Mouse (Mus musculus): Measurements from ENCODE around the gene Cpsf7. TPM values are rescaled to one million over a fixed set of nuclear protein-coding genes. Genes with fewer than 3 reads are reported as not detected.

Gene Cpsf7
- polyA plus RNA-seq, 1 experiment from 2014 or later, result 44.8 TPM

DNA sequence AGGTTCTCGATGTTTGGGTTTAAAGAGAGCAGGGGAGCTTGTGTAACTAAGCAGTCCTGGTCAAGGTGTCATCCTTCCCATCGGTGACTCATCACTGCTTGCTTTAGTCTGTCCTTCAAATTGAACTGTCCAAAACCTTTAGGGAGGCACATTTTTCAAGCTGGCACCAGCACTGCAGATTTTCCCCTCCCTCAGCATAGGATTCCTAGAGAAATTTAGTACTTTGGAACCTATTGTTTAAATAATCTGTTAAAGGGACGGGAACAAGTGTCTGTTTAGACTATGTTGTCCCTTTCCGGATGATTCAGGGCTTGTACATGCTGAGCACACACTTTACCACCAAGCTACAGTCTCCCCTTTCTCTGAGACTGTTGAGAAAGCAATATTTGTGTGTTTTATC lies 40.2 kb downstream of the Cpsf7 start:
- no peak overlapping the region for H3K4me2 ChIP-seq
- no peak for ATAC-seq (replicated peaks; ENCODE audit: low FRiP score)
- H3K4me3 ChIP-seq (ENCODE audit: low read depth, low read length), result no peak overlapping the region
- no peak for DNase-seq (ENCODE audit: low spot score)
- no peak overlapping the region for H3K27ac ChIP-seq (ENCODE audit: low read depth, low read length)
- H3K9ac ChIP-seq (ENCODE audit: low read depth, low read length), result no peak overlapping the region
- H3K4me1 ChIP-seq (replicated peaks; ENCODE audit: control insufficient read depth, insufficient read depth, low read length), result peaks cover 5% of the 10 kb centered on the region; the same call in 1 of the 2 replicates
- H3K27me3 ChIP-seq (replicated peaks; ENCODE audit: control insufficient read depth, insufficient read depth, low read length), result no peaks in the 10 kb centered on the region
- WGBS, result 69% methylated on average over 4 of the region's 4 CpGs
- no peaks in the 10 kb centered on the region for H3K9me3 ChIP-seq (ENCODE audit: control insufficient read depth, low read length)
- peaks cover 5% of the 10 kb centered on the region for H3K36me3 ChIP-seq (ENCODE audit: control insufficient read depth, insufficient read depth, low read length)

DNA sequence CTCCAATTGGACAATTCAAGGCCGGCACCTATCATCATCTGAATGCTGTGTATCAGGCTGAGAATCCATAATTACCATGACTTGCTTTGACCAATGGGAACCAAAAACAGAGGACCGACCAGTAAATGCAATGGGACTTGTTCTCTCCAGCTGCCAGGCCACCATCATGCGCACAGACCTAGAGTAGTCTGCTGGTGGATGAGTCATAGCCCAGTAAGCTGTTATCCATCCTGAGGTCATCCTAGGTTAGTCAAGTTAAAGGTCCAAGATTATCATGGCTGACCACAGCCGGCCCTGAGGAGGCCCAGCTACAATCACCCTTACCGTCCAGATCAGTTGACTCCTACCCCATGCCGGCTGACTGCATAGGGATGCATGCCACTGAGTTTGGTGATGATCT lies 44.6 kb downstream of the Cpsf7 start:
- no peak overlapping the region for H3K4me3 ChIP-seq (ENCODE audit: low read depth, low read length)
- no peaks in the 10 kb centered on the region for H3K9me3 ChIP-seq (ENCODE audit: control insufficient read depth, low read length)
- no peak overlapping the region for H3K4me2 ChIP-seq
- 83% methylated on average over 6 of the region's 6 CpGs for WGBS
- no peaks in the 10 kb centered on the region for H3K27me3 ChIP-seq (replicated peaks; ENCODE audit: control insufficient read depth, insufficient read depth, low read length)
- ATAC-seq (replicated peaks; ENCODE audit: low FRiP score) (no peak), DNase-seq (ENCODE audit: low spot score) (no peak)
- no peak overlapping the region for H3K9ac ChIP-seq (ENCODE audit: low read depth, low read length)
- H3K27ac ChIP-seq (ENCODE audit: low read depth, low read length), result no peak overlapping the region
- H3K36me3 ChIP-seq (ENCODE audit: control insufficient read depth, insufficient read depth, low read length), result peaks cover 23% of the 10 kb centered on the region
- 0 out of 2 replicates have a peak, but pooled peaks cover 3% of the 10 kb centered on the region for H3K4me1 ChIP-seq (replicated peaks; ENCODE audit: control insufficient read depth, insufficient read depth, low read length)

DNA sequence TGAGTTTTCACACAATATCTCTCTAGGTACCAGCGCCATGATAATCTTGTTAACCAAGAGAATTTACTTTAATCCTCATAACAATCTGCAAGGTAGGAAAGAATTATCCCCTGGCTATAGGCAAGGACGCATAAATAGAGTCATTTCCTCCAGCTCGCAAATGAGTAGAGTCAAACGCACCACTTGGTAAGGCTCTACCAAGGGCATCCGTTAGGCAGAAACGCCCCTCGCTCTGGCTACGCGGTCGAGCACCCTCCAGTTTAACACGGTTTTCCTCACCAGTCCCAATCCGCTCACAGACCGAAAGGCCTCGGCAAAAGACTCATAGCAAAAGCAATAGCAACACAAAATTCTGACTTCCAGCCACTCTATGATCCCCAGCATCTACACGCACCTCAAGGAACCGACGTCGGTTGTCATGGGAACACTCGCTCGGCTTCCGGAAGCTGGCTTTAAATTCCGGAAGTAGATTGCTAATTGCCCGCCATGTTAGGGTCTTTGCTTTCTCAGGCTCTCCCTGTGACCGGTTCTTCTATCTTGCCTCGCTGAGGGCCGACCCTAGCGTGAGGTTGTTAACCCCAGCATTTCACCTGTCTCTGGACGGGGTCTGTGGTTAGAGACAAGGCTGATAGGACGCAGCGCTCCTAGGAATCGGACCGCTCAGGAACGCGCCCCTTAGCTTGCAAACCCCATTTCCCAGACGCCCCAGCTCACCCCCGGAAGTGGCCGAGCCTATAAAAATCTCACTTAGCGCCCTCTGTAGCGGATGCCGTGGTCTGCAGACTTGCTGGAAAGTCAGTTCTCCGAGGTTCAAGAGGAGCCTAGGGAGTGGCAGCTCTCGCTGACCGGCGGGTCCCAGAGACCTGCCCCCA lies 51.9 kb downstream of the Cpsf7 start, which contains the start of the genes Cyb561a3 and Tmem138:
Cyb561a3 (plus strand) TSS at position 483 of the 872 bp plus-strand sequence.
Tmem138 (minus strand) TSS at position 673 of the 872 bp plus-strand sequence.
- H3K4me3 ChIP-seq (ENCODE audit: low read depth, low read length), result peak within 1 kb of the TSS; percentile 74
- WGBS, result under 1% methylated on average over 44 of the region's 44 CpGs
- H3K4me1 ChIP-seq (replicated peaks; ENCODE audit: control insufficient read depth, insufficient read depth, low read length), result peaks cover 4% of the 10 kb centered on the region; the same call in 1 of the 2 replicates
- ATAC-seq (replicated peaks; ENCODE audit: low FRiP score), result peak; percentile 95
- H3K4me2 ChIP-seq, result peak within 1 kb of the TSS; percentile 83
- no peaks in the 10 kb centered on the region for H3K9me3 ChIP-seq (ENCODE audit: control insufficient read depth, low read length)
- DNase-seq (ENCODE audit: low spot score), result peak; percentile 94
- peaks cover 17% of the 10 kb centered on the region for H3K36me3 ChIP-seq (ENCODE audit: control insufficient read depth, insufficient read depth, low read length)
- H3K27me3 ChIP-seq (replicated peaks; ENCODE audit: control insufficient read depth, insufficient read depth, low read length), result no peaks in the 10 kb centered on the region
- peak within 1 kb of the TSS; percentile 74 for H3K27ac ChIP-seq (ENCODE audit: low read depth, low read length)
- peak within 1 kb of the TSS; percentile 84 for H3K9ac ChIP-seq (ENCODE audit: low read depth, low read length)

DNA sequence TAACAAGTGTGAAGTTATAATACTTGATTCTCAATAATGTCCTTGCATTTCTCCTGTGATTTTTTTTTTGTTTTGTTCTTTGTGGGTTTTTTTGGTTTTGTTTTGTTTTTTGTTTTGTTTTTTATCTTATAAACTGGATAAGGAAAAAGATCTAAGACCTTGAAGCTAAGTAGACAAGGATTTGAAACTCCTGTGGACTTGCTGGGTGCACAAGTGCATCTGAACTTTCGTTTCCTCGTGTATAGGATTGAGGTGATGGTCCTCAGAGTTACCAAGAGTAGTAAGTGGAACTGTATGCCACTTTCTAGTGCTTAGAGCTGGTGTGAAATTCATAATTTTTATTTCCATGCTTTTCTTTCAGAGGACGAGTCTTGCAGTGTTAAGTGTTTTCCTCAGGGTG lies 55.0 kb downstream of the Cpsf7 start:
- peaks cover 1% of the 10 kb centered on the region; the same call in 1 of the 2 replicates for H3K36me3 ChIP-seq (ENCODE audit: control insufficient read depth, insufficient read depth, low read length)
- no peaks in the 10 kb centered on the region for H3K27me3 ChIP-seq (replicated peaks; ENCODE audit: control insufficient read depth, insufficient read depth, low read length)
- no peak for ATAC-seq (replicated peaks; ENCODE audit: low FRiP score)
- 69% methylated on average over 3 of the region's 3 CpGs for WGBS
- no peak overlapping the region for H3K9ac ChIP-seq (ENCODE audit: low read depth, low read length)
- H3K4me3 ChIP-seq (ENCODE audit: low read depth, low read length), result no peak overlapping the region
- DNase-seq (ENCODE audit: low spot score), result no peak
- H3K9me3 ChIP-seq (ENCODE audit: control insufficient read depth, low read length), result no peaks in the 10 kb centered on the region
- H3K27ac ChIP-seq (ENCODE audit: low read depth, low read length), result no peak overlapping the region
- H3K4me1 ChIP-seq (replicated peaks; ENCODE audit: control insufficient read depth, insufficient read depth, low read length), result peaks cover 4% of the 10 kb centered on the region; the same call in 1 of the 2 replicates
- H3K4me2 ChIP-seq, result no peak overlapping the region

DNA sequence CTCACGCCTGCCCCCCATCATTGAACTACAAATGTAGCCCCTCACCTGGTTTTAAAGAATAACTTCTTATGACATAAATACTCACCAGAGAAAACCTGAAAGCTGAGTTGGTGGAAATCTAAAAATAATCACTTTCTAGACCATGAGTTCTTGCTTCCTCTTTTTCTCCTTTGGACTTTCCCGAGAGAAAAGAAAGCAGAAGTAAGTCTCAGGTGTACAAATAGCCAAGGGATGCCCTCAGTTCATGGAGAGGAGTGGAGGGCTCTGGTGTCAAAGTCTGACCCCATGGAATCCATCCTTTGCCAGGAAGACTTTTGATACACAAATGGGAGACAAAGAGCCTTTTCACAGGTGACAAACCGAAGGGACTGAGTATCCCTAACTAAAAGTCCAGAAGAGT lies 55.7 kb downstream of the Cpsf7 start:
- Histone ChIP-seq H3K27ac (ENCODE audit: low read depth, low read length) (no peak overlapping the region), H3K9ac (ENCODE audit: low read depth, low read length) (no peak overlapping the region), H3K9me3 (ENCODE audit: control insufficient read depth, low read length) (no peaks in the 10 kb centered on the region), H3K4me2 (no peak overlapping the region), H3K27me3 (replicated peaks; ENCODE audit: control insufficient read depth, insufficient read depth, low read length) (no peaks in the 10 kb centered on the region), H3K4me3 (ENCODE audit: low read depth, low read length) (no peak overlapping the region), H3K36me3 (ENCODE audit: control insufficient read depth, insufficient read depth, low read length) (no peaks in the 10 kb centered on the region; the same call in 1 of the 2 replicates), H3K4me1 (replicated peaks; ENCODE audit: control insufficient read depth, insufficient read depth, low read length) (peaks cover 2% of the 10 kb centered on the region; the same call in 1 of the 2 replicates)
- DNase-seq (ENCODE audit: low spot score) (no peak), ATAC-seq (replicated peaks; ENCODE audit: low FRiP score) (no peak)
- 62% methylated on average over 3 of the region's 3 CpGs for WGBS

DNA sequence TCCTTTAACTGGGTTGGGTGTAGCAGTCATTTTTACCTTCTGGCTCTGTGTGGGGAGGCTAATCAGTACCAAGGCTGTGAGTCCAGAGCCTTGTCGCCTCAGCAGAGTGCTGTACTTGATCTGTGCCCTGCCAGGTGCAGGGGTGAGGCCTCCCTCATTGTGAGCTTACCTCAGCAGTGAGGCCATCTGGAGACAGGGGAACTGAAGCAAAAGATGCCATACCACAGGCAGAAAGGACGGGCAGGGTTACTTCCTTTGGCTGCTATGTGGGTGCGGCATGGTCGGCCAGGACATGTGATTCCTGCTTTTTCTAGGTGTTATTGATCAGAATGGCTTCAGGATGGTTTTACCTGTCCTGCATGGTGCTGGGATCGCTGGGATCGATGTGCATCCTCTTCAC lies 56.9 kb downstream of the Cpsf7 start:
- Histone ChIP-seq H3K27ac (ENCODE audit: low read depth, low read length) (no peak overlapping the region), H3K4me2 (no peak overlapping the region), H3K4me1 (replicated peaks; ENCODE audit: control insufficient read depth, insufficient read depth, low read length) (no peaks in the 10 kb centered on the region; the same call in 1 of the 2 replicates), H3K36me3 (ENCODE audit: control insufficient read depth, insufficient read depth, low read length) (no peaks in the 10 kb centered on the region; the same call in none of the 2 replicates), H3K9me3 (ENCODE audit: control insufficient read depth, low read length) (no peaks in the 10 kb centered on the region), H3K27me3 (replicated peaks; ENCODE audit: control insufficient read depth, insufficient read depth, low read length) (no peaks in the 10 kb centered on the region), H3K9ac (ENCODE audit: low read depth, low read length) (no peak overlapping the region), H3K4me3 (ENCODE audit: low read depth, low read length) (no peak overlapping the region)
- WGBS, result 83% methylated on average over 6 of the region's 6 CpGs
- no peak for DNase-seq (ENCODE audit: low spot score)
- no peak for ATAC-seq (replicated peaks; ENCODE audit: low FRiP score)

DNA sequence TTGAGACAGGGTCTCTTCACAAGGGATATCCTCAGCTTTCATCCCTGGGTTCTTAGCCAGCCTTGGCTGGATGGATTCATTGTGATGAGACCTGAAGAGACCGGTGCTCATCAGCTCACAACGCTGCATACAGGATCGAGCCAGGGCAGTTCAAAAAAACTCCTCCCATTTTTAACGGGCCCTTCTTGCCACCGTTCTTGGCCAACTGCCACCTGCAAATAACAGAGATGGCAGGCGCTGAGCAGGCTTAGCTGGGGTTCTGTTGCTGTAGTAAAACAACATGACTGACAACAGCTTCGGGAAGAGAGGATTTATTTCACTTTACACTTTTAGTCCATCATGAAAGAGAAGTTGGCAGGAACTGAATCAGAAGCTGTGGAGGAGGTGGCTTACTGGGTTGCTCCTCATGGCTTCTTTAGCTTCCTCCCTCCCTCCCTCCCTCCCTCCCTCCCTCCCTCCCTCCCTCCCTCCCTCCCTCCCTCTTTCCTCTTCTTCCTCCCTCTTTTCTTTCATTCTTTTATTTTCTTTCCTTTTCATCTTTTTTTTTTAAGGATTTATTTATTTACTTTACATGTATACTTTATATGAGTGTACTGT lies 58.6 kb downstream of the Cpsf7 start:
- no peak overlapping the region for H3K9ac ChIP-seq (ENCODE audit: low read depth, low read length)
- 79% methylated on average over 7 of the region's 7 CpGs for WGBS
- H3K36me3 ChIP-seq (ENCODE audit: control insufficient read depth, insufficient read depth, low read length), result no peaks in the 10 kb centered on the region; the same call in none of the 2 replicates

DNA sequence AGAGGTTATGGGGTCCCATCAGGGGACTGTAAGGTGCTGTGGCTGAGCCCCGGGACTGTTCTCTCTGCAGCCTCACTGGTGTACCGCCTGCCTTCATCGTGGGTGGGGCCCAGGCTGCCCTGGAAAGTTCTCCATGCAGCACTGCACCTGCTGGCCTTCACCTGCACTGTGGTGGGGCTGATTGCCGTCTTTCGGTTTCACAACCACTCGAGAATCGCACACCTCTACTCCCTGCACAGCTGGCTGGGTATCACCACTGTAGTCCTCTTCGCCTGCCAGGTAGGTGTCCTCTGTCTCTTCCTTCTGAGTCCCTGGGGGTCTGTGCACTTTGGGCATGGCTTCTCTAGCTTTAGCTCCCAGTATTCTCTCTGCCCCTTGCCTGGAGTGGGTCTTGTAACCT lies 60.0 kb downstream of the Cpsf7 start:
- ATAC-seq (replicated peaks; ENCODE audit: low FRiP score) (no peak), DNase-seq (ENCODE audit: low spot score) (no peak)
- H3K9me3 ChIP-seq (ENCODE audit: control insufficient read depth, low read length), result no peaks in the 10 kb centered on the region
- 0 out of 2 replicates have a peak, but pooled peaks cover 2% of the 10 kb centered on the region for H3K4me1 ChIP-seq (replicated peaks; ENCODE audit: control insufficient read depth, insufficient read depth, low read length)
- H3K9ac ChIP-seq (ENCODE audit: low read depth, low read length), result no peak overlapping the region
- no peak overlapping the region for H3K4me2 ChIP-seq
- H3K27ac ChIP-seq (ENCODE audit: low read depth, low read length), result no peak overlapping the region
- 84% methylated on average over 8 of the region's 8 CpGs for WGBS
- H3K4me3 ChIP-seq (ENCODE audit: low read depth, low read length), result no peak overlapping the region
- no peaks in the 10 kb centered on the region for H3K27me3 ChIP-seq (replicated peaks; ENCODE audit: control insufficient read depth, insufficient read depth, low read length)
- no peaks in the 10 kb centered on the region; the same call in none of the 2 replicates for H3K36me3 ChIP-seq (ENCODE audit: control insufficient read depth, insufficient read depth, low read length)

More for the DNA sequence above, 58.6 kb downstream of the Cpsf7 start:
- DNase-seq (ENCODE audit: low spot score) (no peak), ATAC-seq (replicated peaks; ENCODE audit: low FRiP score) (no peak)
- Histone ChIP-seq H3K27me3 (replicated peaks; ENCODE audit: control insufficient read depth, insufficient read depth, low read length) (no peaks in the 10 kb centered on the region), H3K9me3 (ENCODE audit: control insufficient read depth, low read length) (no peaks in the 10 kb centered on the region), H3K4me1 (replicated peaks; ENCODE audit: control insufficient read depth, insufficient read depth, low read length) (no peaks in the 10 kb centered on the region), H3K4me2 (no peak overlapping the region), H3K27ac (ENCODE audit: low read depth, low read length) (no peak overlapping the region), H3K4me3 (ENCODE audit: low read depth, low read length) (no peak overlapping the region)

All from liver, embryonic 11.5 days (tissue).